Mouse (Mus musculus): ENCODE data around the gene Fshr. TPM values are rescaled to one million over a fixed set of nuclear protein-coding genes. Genes with fewer than 3 reads are reported as not detected.
"Not testable (repeated sequence)": the region's sequence is repeated elsewhere in the genome, so short reads cannot be mapped to it uniquely, and the experiment has no call there.

The Fshr gene
- polyA plus RNA-seq, 1 experiment from 2014 or later = not detected

DNA sequence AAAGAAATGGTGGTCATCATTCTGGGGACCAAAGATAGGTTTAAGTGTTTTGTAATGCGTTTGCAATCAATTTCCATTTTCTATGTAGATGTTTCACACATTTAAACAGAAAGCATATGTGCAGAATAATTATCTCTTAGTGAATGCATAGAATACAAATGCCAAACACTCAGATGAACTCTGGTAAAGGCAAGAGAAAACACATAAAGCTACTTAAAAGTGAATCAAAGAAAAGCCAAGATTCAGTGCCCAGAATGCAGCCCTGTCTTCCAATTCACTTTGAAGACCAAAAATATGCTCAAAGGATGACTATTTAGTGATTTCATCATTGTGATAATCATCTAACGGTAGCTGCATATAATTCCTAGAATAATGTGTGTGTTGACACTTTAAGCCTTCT, 81.2 kb downstream of the Fshr start:
- Histone ChIP-seq H3K9me3 (ENCODE audit: low read depth, low read length) (no peaks in the 10 kb centered on the region), H3K27ac (ENCODE audit: low read depth) (no peak overlapping the region), H3K4me2 (no peak overlapping the region), H3K27me3 (ENCODE audit: insufficient read depth, low read length) (no peaks in the 10 kb centered on the region), H3K4me1 (ENCODE audit: insufficient read depth) (no peaks in the 10 kb centered on the region), H3K36me3 (ENCODE audit: insufficient read depth) (no peaks in the 10 kb centered on the region), H3K4me3 (ENCODE audit: low read depth, low read length) (no peak overlapping the region), H3K9ac (no peak overlapping the region)
- DNase-seq = no peak
- no peak for TF ChIP-seq CTCF (IDR thresholded peaks at IDR 0.05; ENCODE audit: low read depth)
- no peak for ATAC-seq (ENCODE audit: insufficient read depth)
- 68% methylated on average over 2 of the region's 2 CpGs for WGBS

DNA sequence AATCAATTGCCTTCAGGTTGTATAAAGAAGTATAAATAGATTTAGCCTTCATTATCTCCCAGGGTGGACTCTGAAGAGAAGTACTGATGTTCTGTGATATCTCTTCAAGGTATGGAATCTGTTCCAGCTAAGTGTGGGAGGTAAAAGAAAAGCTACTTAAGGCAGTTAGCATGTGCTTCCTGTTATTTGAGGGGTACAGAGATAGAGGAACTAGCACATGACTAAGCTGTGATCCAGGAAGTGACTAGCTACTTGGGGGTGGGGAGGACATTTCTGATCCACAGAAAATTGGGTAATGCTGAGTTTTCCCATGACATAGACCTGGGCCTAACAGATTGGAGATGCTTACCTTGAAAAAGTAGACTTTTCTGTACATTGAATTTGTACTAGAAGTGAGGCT, 86.5 kb downstream of the Fshr start:
- Histone ChIP-seq H3K27ac (ENCODE audit: low read depth) (no peak overlapping the region), H3K4me2 (no peak overlapping the region), H3K9me3 (ENCODE audit: low read depth, low read length) (no peaks in the 10 kb centered on the region), H3K4me1 (ENCODE audit: insufficient read depth) (no peaks in the 10 kb centered on the region), H3K4me3 (ENCODE audit: low read depth, low read length) (no peak overlapping the region), H3K27me3 (ENCODE audit: insufficient read depth, low read length) (no peaks in the 10 kb centered on the region), H3K36me3 (ENCODE audit: insufficient read depth) (no peaks in the 10 kb centered on the region), H3K9ac (no peak overlapping the region)
- no peak for DNase-seq
- ATAC-seq (ENCODE audit: insufficient read depth) = no peak
- no peak for TF ChIP-seq CTCF (IDR thresholded peaks at IDR 0.05; ENCODE audit: low read depth)

GRCm38 (mm10) chr17:89100719-89101350, 99.6 kb downstream of the Fshr start:
- ATAC-seq (ENCODE audit: insufficient read depth) = no peak
- Histone ChIP-seq H3K4me2 (no peak overlapping the region), H3K9me3 (ENCODE audit: low read depth, low read length) (no peaks in the 10 kb centered on the region), H3K27me3 (ENCODE audit: insufficient read depth, low read length) (no peaks in the 10 kb centered on the region), H3K4me1 (ENCODE audit: insufficient read depth) (no peaks in the 10 kb centered on the region), H3K9ac (no peak overlapping the region), H3K4me3 (ENCODE audit: low read depth, low read length) (no peak overlapping the region), H3K36me3 (ENCODE audit: insufficient read depth) (no peaks in the 10 kb centered on the region), H3K27ac (ENCODE audit: low read depth) (no peak overlapping the region)
- DNase-seq = no peak
- no peak for TF ChIP-seq CTCF (IDR thresholded peaks at IDR 0.05; ENCODE audit: low read depth)
- WGBS = 70% methylated on average over 5 of the region's 5 CpGs

- WGBS = 84% methylated on average over 1 of the region's 1 CpGs
- not testable (repeated sequence) for H3K27me3 ChIP-seq (ENCODE audit: insufficient read depth, low read length); H3K9me3 ChIP-seq (ENCODE audit: low read depth, low read length); H3K4me1 ChIP-seq (ENCODE audit: insufficient read depth); ATAC-seq (ENCODE audit: insufficient read depth); H3K9ac ChIP-seq; H3K4me3 ChIP-seq (ENCODE audit: low read depth, low read length); H3K4me2 ChIP-seq; H3K36me3 ChIP-seq (ENCODE audit: insufficient read depth); DNase-seq; H3K27ac ChIP-seq (ENCODE audit: low read depth)
Observed at GRCm38 (mm10) chr17:89099733-89100132, 100.7 kb downstream of the Fshr start.

GRCm38 (mm10) chr17:89089692-89090475, 110.6 kb downstream of the Fshr start:
- no peak overlapping the region for H3K4me2 ChIP-seq
- no peaks in the 10 kb centered on the region for H3K36me3 ChIP-seq (ENCODE audit: insufficient read depth)
- WGBS = 80% methylated on average over 5 of the region's 5 CpGs
- DNase-seq = no peak
- no peaks in the 10 kb centered on the region for H3K27me3 ChIP-seq (ENCODE audit: insufficient read depth, low read length)
- TF ChIP-seq CTCF (IDR thresholded peaks at IDR 0.05; ENCODE audit: low read depth) = no peak
- H3K27ac ChIP-seq (ENCODE audit: low read depth) = no peak overlapping the region
- ATAC-seq (ENCODE audit: insufficient read depth) = no peak
- H3K9me3 ChIP-seq (ENCODE audit: low read depth, low read length) = no peaks in the 10 kb centered on the region
- H3K4me1 ChIP-seq (ENCODE audit: insufficient read depth) = no peaks in the 10 kb centered on the region
- no peak overlapping the region for H3K9ac ChIP-seq
- H3K4me3 ChIP-seq (ENCODE audit: low read depth, low read length) = no peak overlapping the region

GRCm38 (mm10) chr17:89082897-89083296, 117.6 kb downstream of the Fshr start:
- H3K27ac ChIP-seq (ENCODE audit: low read depth) = no peak overlapping the region
- H3K4me3 ChIP-seq (ENCODE audit: low read depth, low read length) = no peak overlapping the region
- WGBS = 34% methylated on average over 2 of the region's 2 CpGs
- no peak overlapping the region for H3K4me2 ChIP-seq
- H3K36me3 ChIP-seq (ENCODE audit: insufficient read depth) = no peaks in the 10 kb centered on the region
- TF ChIP-seq CTCF (IDR thresholded peaks at IDR 0.05; ENCODE audit: low read depth) = no peak
- no peak for ATAC-seq (ENCODE audit: insufficient read depth)
- no peaks in the 10 kb centered on the region for H3K4me1 ChIP-seq (ENCODE audit: insufficient read depth)
- H3K9ac ChIP-seq = no peak overlapping the region
- no peak for DNase-seq
- H3K27me3 ChIP-seq (ENCODE audit: insufficient read depth, low read length) = no peaks in the 10 kb centered on the region
- H3K9me3 ChIP-seq (ENCODE audit: low read depth, low read length) = no peaks in the 10 kb centered on the region

DNA sequence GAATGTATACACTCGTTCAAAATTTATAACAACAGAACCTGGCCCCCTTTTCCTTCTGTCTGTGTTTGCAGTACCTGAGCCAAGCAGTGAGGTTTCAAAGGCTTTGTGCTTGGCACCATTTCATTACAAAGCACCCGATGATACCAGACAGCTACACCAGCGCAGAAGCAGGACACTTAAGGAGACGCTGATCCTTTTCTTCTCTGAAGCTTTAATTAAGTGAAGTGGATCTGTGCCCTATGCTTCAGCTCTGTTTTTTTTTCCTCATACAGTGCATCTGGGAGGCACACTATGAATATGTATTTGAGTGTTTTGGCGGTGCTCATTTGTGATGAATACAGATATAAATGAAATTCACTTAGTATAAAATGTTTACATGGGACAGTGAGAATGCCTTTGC, 120.8 kb downstream of the Fshr start:
- DNase-seq (no peak), ATAC-seq (ENCODE audit: insufficient read depth) (no peak)
- no peak for TF ChIP-seq CTCF (IDR thresholded peaks at IDR 0.05; ENCODE audit: low read depth)
- Histone ChIP-seq H3K27me3 (ENCODE audit: insufficient read depth, low read length) (no peaks in the 10 kb centered on the region), H3K4me3 (ENCODE audit: low read depth, low read length) (no peak overlapping the region), H3K9me3 (ENCODE audit: low read depth, low read length) (no peaks in the 10 kb centered on the region), H3K27ac (ENCODE audit: low read depth) (no peak overlapping the region), H3K4me2 (no peak overlapping the region), H3K36me3 (ENCODE audit: insufficient read depth) (no peaks in the 10 kb centered on the region), H3K9ac (no peak overlapping the region), H3K4me1 (ENCODE audit: insufficient read depth) (no peaks in the 10 kb centered on the region)
- WGBS = 72% methylated on average over 5 of the region's 5 CpGs

All from lung, embryonic 14.5 days (tissue).